Mouse (Mus musculus) heart, postnatal 0 days (tissue): Measurements from ENCODE around the gene Srp72.

Experiments used
- CTCF ChIP-seq: IDR thresholded peaks from 2 replicates; pipeline ENCODE4 v1.5.1; 2016; ENCODE audit warnings: antibody characterized with exemption, control low read depth, low read depth
- EP300 ChIP-seq: IDR thresholded peaks from 2 replicates; pipeline ENCODE4 v1.6.1; 2016; ENCODE audit warnings: antibody characterized with exemption, low read depth

GRCm38 (mm10) chr5:76953794-76954193, 20.7 kb upstream of the Srp72 start:
- TF ChIP-seq CTCF, result no peak
- TF ChIP-seq EP300, result no peak
